Mouse (Mus musculus): Measurements from ENCODE around the gene Dph2. TPM values are rescaled to one million over a fixed set of nuclear protein-coding genes. Genes with fewer than 3 reads are reported as not detected.

Dph2 gene
- polyA plus RNA-seq (2015; fragmentation: Nextera tagmentation; extraction: Ambion mirVana): 19.2 and 20.2 TPM in 2 replicates

DNA sequence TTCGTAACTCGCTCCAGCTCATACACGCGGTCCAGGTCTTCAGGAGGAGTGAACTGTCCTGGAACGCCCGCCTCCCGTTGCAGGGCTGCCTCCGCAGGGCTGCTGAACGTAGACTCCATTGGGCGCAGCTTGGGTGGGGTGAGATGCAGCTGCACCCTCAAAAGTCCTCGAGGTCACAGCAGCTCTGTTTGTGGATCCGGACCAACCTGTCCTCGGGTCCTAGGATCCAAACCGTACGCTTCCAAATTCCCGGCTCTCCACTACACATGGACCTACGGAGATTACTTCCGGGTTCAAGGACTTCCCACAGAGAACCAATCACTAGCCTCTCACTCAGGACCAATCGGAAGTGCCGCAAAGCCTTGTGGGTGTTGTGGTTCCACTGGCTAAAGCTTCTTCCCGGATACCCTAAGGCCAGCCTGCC, at the start of gene Dph2:
Gene Dph2, minus strand, starts transcription at position 295 of the 424 bp plus-strand sequence.
- peak within 1 kb of the TSS; percentile 72 for H3K9ac ChIP-seq
- peak within 1 kb of the TSS; percentile 90 for H3K4me2 ChIP-seq
- peak; percentile 74; the same call in 1 of the 2 replicates for ATAC-seq (ENCODE audit: insufficient number of reproducible peaks, insufficient read depth, low FRiP score, low TSS enrichment, low read depth)
- H3K4me1 ChIP-seq: peaks cover 12% of the 10 kb centered on the region
- peak within 1 kb of the TSS; percentile 76 for H3K4me3 ChIP-seq
- H3K36me3 ChIP-seq: peaks cover 36% of the 10 kb centered on the region
- H3K9me3 ChIP-seq: no peaks in the 10 kb centered on the region
- no peak within 1 kb of the TSS for H3K27ac ChIP-seq
- no peaks in the 10 kb centered on the region for H3K27me3 ChIP-seq
- WGBS: under 1% methylated on average over 21 of the region's 21 CpGs

DNA sequence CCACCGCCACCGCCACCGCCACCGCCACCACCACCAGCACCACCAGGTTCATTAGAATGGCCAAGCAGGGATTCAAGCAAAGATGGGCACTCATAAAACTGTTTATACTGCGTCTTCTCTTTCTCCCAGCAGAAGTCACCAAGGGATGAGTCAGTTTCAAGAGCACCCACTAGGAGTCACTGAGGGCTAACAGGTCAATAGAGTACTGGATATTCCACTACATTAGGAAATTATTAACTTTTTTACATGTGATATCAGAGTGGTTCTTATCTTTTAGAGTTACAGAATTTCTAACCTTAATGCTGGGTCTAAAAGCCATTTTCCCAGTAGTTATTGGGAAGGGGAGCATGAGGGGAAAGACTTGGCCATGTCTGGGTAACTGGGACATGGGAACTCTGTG, 45.1 kb upstream of the Dph2 start:
- H3K27ac ChIP-seq: no peak overlapping the region
- WGBS: 93% methylated on average over 5 of the region's 5 CpGs
- no peaks in the 10 kb centered on the region for H3K27me3 ChIP-seq
- H3K4me1 ChIP-seq: no peaks in the 10 kb centered on the region
- peaks cover 41% of the 10 kb centered on the region for H3K36me3 ChIP-seq
- H3K4me3 ChIP-seq: no peak overlapping the region
- H3K9ac ChIP-seq: no peak overlapping the region
- H3K9me3 ChIP-seq: no peaks in the 10 kb centered on the region
- H3K4me2 ChIP-seq: no peak overlapping the region
- no peak for ATAC-seq (ENCODE audit: insufficient number of reproducible peaks, insufficient read depth, low FRiP score, low TSS enrichment, low read depth)

GRCm38 (mm10) chr4:117934081-117934480, 42.2 kb upstream of the Dph2 start:
- peaks cover 10% of the 10 kb centered on the region for H3K4me1 ChIP-seq
- no peak overlapping the region for H3K27ac ChIP-seq
- no peak overlapping the region for H3K9ac ChIP-seq
- ATAC-seq (ENCODE audit: insufficient number of reproducible peaks, insufficient read depth, low FRiP score, low TSS enrichment, low read depth): no peak
- WGBS: 83% methylated on average over 4 of the region's 4 CpGs
- no peak overlapping the region for H3K4me2 ChIP-seq
- peaks cover 19% of the 10 kb centered on the region for H3K36me3 ChIP-seq
- H3K4me3 ChIP-seq: no peak overlapping the region
- no peaks in the 10 kb centered on the region for H3K9me3 ChIP-seq
- peaks cover 14% of the 10 kb centered on the region for H3K27me3 ChIP-seq

DNA sequence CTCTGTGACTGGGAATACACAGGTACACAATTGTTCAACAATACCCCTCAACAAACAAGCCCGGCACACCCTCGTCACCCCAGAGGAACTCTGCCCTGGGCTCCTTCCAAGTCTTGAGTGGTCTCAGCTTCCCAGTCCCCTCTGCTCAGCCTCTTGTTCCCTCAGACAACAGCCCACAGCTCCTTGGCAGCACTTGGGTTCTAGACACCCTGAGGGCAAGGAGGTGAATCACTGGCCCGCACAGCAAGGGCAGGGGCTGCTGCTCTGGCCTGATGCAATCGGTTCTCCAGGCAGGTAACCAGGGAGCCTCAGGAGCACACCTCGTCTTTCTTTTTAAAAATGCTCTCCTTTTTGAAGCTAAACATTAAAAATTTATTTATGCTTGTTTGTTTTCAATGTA, 41.4 kb upstream of the Dph2 start:
- H3K4me2 ChIP-seq: no peak overlapping the region
- H3K27me3 ChIP-seq: peaks cover 22% of the 10 kb centered on the region
- ATAC-seq (ENCODE audit: insufficient number of reproducible peaks, insufficient read depth, low FRiP score, low TSS enrichment, low read depth): no peak
- peaks cover 18% of the 10 kb centered on the region for H3K4me1 ChIP-seq
- H3K9me3 ChIP-seq: no peaks in the 10 kb centered on the region
- H3K36me3 ChIP-seq: peaks cover 18% of the 10 kb centered on the region
- no peak overlapping the region for H3K27ac ChIP-seq
- no peak overlapping the region for H3K9ac ChIP-seq
- 71% methylated on average over 5 of the region's 5 CpGs for WGBS
- no peak overlapping the region for H3K4me3 ChIP-seq

GRCm38 (mm10) chr4:117929391-117929881, 37.6 kb upstream of the Dph2 start, which contains the start of gene Artn:
Artn (minus strand) TSS chr4:117929763.
- Histone ChIP-seq H3K9ac (peak within 1 kb of the TSS; percentile 64), H3K27me3 (peaks cover 58% of the 10 kb centered on the region)
- WGBS: under 1% methylated on average over 29 of the region's 33 CpGs

GRCm38 (mm10) chr4:117928699-117929241, 36.9 kb upstream of the Dph2 start:
- no peak for ATAC-seq (ENCODE audit: insufficient number of reproducible peaks, insufficient read depth, low FRiP score, low TSS enrichment, low read depth)
- WGBS: under 1% methylated on average over 13 of the region's 13 CpGs
- peaks cover 65% of the 10 kb centered on the region for H3K27me3 ChIP-seq
- peaks cover 33% of the 10 kb centered on the region for H3K4me1 ChIP-seq
- H3K9me3 ChIP-seq: no peaks in the 10 kb centered on the region
- H3K4me2 ChIP-seq: peak overlapping the region; percentile 81
- H3K27ac ChIP-seq: no peak overlapping the region
- peaks cover 9% of the 10 kb centered on the region for H3K36me3 ChIP-seq
- peak overlapping the region; percentile 44 for H3K4me3 ChIP-seq
- H3K9ac ChIP-seq: peak overlapping the region; percentile 64

More at GRCm38 (mm10) chr4:117929391-117929881, 37.6 kb upstream of the Dph2 start, which contains the start of gene Artn:
- no peaks in the 10 kb centered on the region for H3K9me3 ChIP-seq
- peak; percentile 49 for ATAC-seq (ENCODE audit: insufficient number of reproducible peaks, insufficient read depth, low FRiP score, low TSS enrichment, low read depth)
- peaks cover 9% of the 10 kb centered on the region for H3K36me3 ChIP-seq
- H3K27ac ChIP-seq: no peak within 1 kb of the TSS
- peak within 1 kb of the TSS; percentile 44 for H3K4me3 ChIP-seq
- H3K4me1 ChIP-seq: peaks cover 33% of the 10 kb centered on the region
- peak within 1 kb of the TSS; percentile 81 for H3K4me2 ChIP-seq

GRCm38 (mm10) chr4:117928234-117928633, 36.4 kb upstream of the Dph2 start:
- H3K27ac ChIP-seq: no peak overlapping the region
- 11% methylated on average over 6 of the region's 6 CpGs for WGBS
- H3K36me3 ChIP-seq: peaks cover 9% of the 10 kb centered on the region
- peak overlapping the region; percentile 44; the same call in 1 of the 2 replicates for H3K4me3 ChIP-seq
- no peaks in the 10 kb centered on the region for H3K9me3 ChIP-seq
- H3K4me2 ChIP-seq: peak overlapping the region; percentile 81
- H3K27me3 ChIP-seq: peaks cover 68% of the 10 kb centered on the region
- H3K9ac ChIP-seq: no peak overlapping the region
- no peak for ATAC-seq (ENCODE audit: insufficient number of reproducible peaks, insufficient read depth, low FRiP score, low TSS enrichment, low read depth)
- peaks cover 33% of the 10 kb centered on the region for H3K4me1 ChIP-seq

DNA sequence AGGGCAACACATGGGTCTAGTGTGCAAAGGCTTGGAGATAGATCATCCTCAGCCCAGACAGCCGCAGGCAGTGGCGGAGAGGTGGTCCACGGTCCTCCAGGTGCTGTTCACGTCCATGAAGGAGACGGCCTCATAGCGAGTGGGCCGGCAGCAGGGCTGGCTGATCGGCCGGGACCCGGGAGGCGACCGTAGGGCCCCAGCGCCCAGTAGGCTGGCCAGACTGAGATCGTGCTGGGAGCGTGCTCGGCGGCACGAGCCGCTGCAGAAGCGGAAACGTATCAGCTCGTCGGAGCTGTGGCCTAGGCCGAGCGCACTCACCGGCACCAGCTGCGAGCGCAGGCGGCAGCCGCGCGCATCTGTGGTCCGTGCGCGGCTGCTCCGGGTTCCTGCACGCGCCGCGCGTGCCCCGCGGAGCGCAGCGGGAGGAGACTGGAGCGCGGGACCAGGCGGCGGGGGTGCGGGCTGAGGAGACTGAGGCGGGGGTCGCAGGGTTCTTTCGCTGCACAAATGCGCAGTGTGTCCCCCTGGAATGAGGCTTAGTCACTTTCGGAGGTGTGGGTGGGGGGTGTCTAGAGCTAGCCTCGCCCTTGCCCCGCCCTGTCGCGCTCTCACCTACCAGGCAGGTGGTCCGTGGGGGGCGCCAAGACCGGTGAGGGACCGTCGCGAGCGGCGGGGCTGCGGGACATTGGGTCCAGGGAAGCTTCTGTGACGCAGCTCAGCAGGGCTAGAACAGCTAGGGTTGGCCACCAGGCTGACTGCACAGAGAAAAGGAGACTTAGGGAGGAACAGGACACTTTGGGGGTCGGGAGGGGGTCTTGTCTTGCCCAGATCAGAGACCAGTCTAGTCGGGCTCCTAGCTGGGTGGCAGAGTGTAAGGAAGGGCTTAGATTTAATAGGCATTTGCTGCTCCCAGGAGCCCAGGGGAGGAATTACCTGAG, 35.0 kb upstream of the Dph2 start:
- peak overlapping the region; percentile 52 for H3K4me3 ChIP-seq
- H3K4me1 ChIP-seq: peaks cover 33% of the 10 kb centered on the region
- WGBS: 1% methylated on average over 71 of the region's 71 CpGs
- H3K4me2 ChIP-seq: peak overlapping the region; percentile 97
- peaks cover 75% of the 10 kb centered on the region for H3K27me3 ChIP-seq
- H3K9ac ChIP-seq: peak overlapping the region; percentile 69
- no peaks in the 10 kb centered on the region for H3K9me3 ChIP-seq
- H3K36me3 ChIP-seq: no peaks in the 10 kb centered on the region; the same call in 1 of the 2 replicates
- no peak; the same call in none of the 2 replicates for ATAC-seq (ENCODE audit: insufficient number of reproducible peaks, insufficient read depth, low FRiP score, low TSS enrichment, low read depth)
- no peak overlapping the region for H3K27ac ChIP-seq

DNA sequence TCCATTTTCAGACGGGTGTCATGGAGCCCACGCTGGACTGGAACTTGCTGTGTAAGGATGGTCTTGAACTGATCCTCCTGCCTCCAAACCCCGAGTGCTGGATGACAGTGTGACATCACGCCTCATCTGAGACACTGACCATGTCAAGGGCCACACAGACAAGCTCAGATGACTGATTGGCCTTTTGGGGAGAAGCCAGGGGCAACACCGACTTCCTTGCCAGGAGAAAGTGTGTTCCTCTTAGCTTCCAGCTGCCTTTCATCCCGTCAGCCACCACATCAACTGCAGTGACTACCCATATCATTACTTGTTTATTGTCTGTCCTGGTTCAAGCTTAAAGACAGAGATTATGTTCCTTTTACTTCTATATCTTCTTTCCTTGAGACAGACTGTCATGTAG, 33.1 kb upstream of the Dph2 start:
- ATAC-seq (ENCODE audit: insufficient number of reproducible peaks, insufficient read depth, low FRiP score, low TSS enrichment, low read depth): no peak
- Histone ChIP-seq H3K9ac (no peak overlapping the region), H3K4me2 (no peak overlapping the region), H3K36me3 (no peaks in the 10 kb centered on the region), H3K4me1 (peaks cover 31% of the 10 kb centered on the region), H3K27me3 (peaks cover 73% of the 10 kb centered on the region), H3K27ac (no peak overlapping the region), H3K9me3 (no peaks in the 10 kb centered on the region), H3K4me3 (no peak overlapping the region)
- 59% methylated on average over 4 of the region's 6 CpGs for WGBS

GRCm38 (mm10) chr4:117923450-117923849, 31.6 kb upstream of the Dph2 start:
- Histone ChIP-seq H3K9ac (no peak overlapping the region), H3K4me3 (no peak overlapping the region), H3K36me3 (no peaks in the 10 kb centered on the region), H3K4me1 (peaks cover 16% of the 10 kb centered on the region), H3K27ac (no peak overlapping the region), H3K27me3 (peaks cover 60% of the 10 kb centered on the region), H3K4me2 (no peak overlapping the region), H3K9me3 (no peaks in the 10 kb centered on the region)
- 54% methylated on average over 2 of the region's 2 CpGs for WGBS
- ATAC-seq (ENCODE audit: insufficient number of reproducible peaks, insufficient read depth, low FRiP score, low TSS enrichment, low read depth): no peak

DNA sequence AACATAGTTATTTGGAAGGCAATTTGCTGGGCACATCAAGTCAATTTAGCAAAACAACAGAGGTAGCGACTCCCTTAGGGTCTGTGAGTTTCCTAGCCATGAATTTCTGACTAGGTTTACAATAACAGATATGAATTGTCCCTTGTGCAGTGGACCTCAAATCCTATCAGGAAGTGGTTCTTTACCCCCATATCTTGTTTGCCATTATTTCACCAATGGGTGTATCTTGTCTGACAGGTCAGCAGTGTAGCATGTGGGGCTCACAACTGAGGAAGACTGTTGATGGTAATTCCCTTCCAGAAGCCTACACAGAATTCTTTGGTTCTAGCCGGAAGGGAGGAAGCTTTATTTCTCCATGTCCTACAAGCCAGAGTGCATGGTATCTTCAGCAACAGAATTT, 29.5 kb upstream of the Dph2 start:
- Histone ChIP-seq H3K27ac (no peak overlapping the region), H3K9me3 (no peaks in the 10 kb centered on the region), H3K9ac (no peak overlapping the region), H3K4me2 (no peak overlapping the region), H3K27me3 (peaks cover 39% of the 10 kb centered on the region), H3K36me3 (no peaks in the 10 kb centered on the region), H3K4me1 (peaks cover 1% of the 10 kb centered on the region; the same call in 1 of the 2 replicates), H3K4me3 (no peak overlapping the region)
- ATAC-seq (ENCODE audit: insufficient number of reproducible peaks, insufficient read depth, low FRiP score, low TSS enrichment, low read depth): no peak
- 88% methylated on average over 2 of the region's 2 CpGs for WGBS
